Mouse (Mus musculus) C2C12 (cell line): ENCODE measurements at regions not wholly inside any gene's neighbourhood (a gene's known extent, or its start where the extent isn't known, plus 50 kb on each side); places are given as distances from the start of the nearest gene placed in this dataset.

Experiments used
- CTCF ChIP-seq: IDR thresholded peaks from one replicate; pipeline ENCODE4 v1.5.1; 2011; ENCODE audit not compliant: control insufficient read depth, insufficient read depth, insufficient read length
- MAX ChIP-seq: IDR thresholded peaks from one replicate; pipeline ENCODE4 v1.6.1; 2011; ENCODE audit warnings: mild to moderate bottlenecking, control low read depth
- USF1 ChIP-seq: IDR thresholded peaks from one replicate; pipeline ENCODE4 v1.6.1; 2011; ENCODE audit warnings: low read depth, mild to moderate bottlenecking, control low read depth, moderate library complexity

GRCm38 (mm10) chr11:19253605-19254004, 234.8 kb upstream of the Meis1 start:
- TF ChIP-seq CTCF (no peak), MAX (no peak), USF1 (no peak)
